1 mouse cellular context compared by ENCODE assay signal in genomic region chr9:108691846-108692225, GRCm38 (mm10).
TF ChIP-seq lines count a peak whose summit lies in the region.

No protein-coding gene starts in this region.

TF ChIP-seq in MEL, 35 proteins besides CTCF, POLR2A, EP300 and RAD21 (continued from another document):
- TF ChIP-seq HCFC1 (IDR thresholded peaks at IDR 0.05; ENCODE audit: low read depth, low read length) (peak; percentile 46; the same call in 1 of the 2 replicates), UBTF (IDR thresholded peaks at IDR 0.05; ENCODE audit: borderline replicate concordance, insufficient read depth, low read depth, low read length) (no peak), MXI1 (IDR thresholded peaks at IDR 0.05; ENCODE audit: low read depth, low read length) (peak; percentile 58), USF2 (IDR thresholded peaks at IDR 0.05; ENCODE audit: borderline replicate concordance in 1 of 2, insufficient read depth in 1 of 2, low read depth in 1 of 2, low read length in 2 of 2) (no peak), CHD2 (IDR thresholded peaks at IDR 0.05; ENCODE audit: low read length) (no peak)
